Mouse (Mus musculus): ENCODE data around the gene Ppp3r1.

Ppp3r1 gene

GRCm38 (mm10) chr11:17158858-17159737 lies at the start of gene Ppp3r1:
Gene Ppp3r1 (plus strand): TSS chr11:17159263.
- peak; percentile 92 for DNase-seq (ENCODE audit: low spot score)

GRCm38 (mm10) chr11:17112419-17113090 lies 46.5 kb upstream of the Ppp3r1 start:
- no peak for DNase-seq (ENCODE audit: low spot score)

GRCm38 (mm10) chr11:17126418-17126817 lies 32.6 kb upstream of the Ppp3r1 start:
- DNase-seq (ENCODE audit: low spot score) = no peak

DNA sequence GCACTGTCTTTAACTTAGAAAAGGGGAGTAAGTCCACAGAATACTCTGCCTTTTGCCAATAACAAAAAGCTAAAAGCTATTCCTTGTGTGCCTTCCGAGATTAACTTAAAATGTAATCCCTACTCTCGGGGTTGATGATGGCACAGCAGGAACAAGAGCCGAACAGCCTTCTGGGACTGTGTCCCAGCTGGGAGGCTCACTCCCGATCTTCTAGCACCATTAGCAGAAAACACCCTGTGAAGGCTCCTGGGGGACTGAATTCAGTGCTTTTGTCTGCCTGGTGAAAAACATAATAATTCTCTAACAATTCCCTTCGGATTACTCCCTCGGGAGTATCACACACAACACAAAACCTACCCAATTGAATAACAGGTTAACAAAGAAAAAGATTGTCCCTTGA lies 23.4 kb upstream of the Ppp3r1 start:
- DNase-seq (ENCODE audit: low spot score) = no peak

GRCm38 (mm10) chr11:17138306-17139033 lies 20.6 kb upstream of the Ppp3r1 start:
- no peak for DNase-seq (ENCODE audit: low spot score)

- DNase-seq (ENCODE audit: low spot score) = peak; percentile 27
These were observed 727 bp downstream of the Ppp3r1 start for GRCm38 (mm10) chr11:17159738-17160241.

- peak; percentile 20 for DNase-seq (ENCODE audit: low spot score)
These were observed 1.2 kb downstream of the Ppp3r1 start for GRCm38 (mm10) chr11:17160242-17160641.

- DNase-seq (ENCODE audit: low spot score) = no peak
These were observed 4.9 kb downstream of the Ppp3r1 start for GRCm38 (mm10) chr11:17163956-17164355.

GRCm38 (mm10) chr11:17166627-17167026 lies 7.6 kb downstream of the Ppp3r1 start:
- DNase-seq (ENCODE audit: low spot score) = no peak

DNA sequence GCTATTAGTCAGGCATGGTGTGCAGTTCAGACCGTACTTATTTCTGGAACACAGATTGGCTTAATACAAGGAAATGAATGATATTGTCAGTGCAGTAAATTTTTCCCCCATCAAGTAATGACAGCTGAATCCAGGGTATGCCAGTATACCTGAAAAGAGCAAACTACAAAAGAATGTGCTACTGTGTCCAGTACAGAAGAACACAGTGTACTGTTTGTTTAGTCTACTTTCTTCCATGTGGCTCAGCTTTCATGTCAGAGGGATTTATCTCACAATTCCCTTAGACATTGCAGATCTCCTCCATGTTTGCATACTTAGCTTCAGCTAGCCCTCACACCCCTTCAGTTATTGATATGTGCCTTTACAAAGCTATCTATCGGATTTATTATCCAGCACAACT lies 10.2 kb downstream of the Ppp3r1 start:
- DNase-seq (ENCODE audit: low spot score) = no peak

- no peak for DNase-seq (ENCODE audit: low spot score)
These were observed 12.1 kb downstream of the Ppp3r1 start for GRCm38 (mm10) chr11:17170938-17171729.

- no peak for DNase-seq (ENCODE audit: low spot score)
These were observed 13.2 kb downstream of the Ppp3r1 start for GRCm38 (mm10) chr11:17172300-17172699.

DNA sequence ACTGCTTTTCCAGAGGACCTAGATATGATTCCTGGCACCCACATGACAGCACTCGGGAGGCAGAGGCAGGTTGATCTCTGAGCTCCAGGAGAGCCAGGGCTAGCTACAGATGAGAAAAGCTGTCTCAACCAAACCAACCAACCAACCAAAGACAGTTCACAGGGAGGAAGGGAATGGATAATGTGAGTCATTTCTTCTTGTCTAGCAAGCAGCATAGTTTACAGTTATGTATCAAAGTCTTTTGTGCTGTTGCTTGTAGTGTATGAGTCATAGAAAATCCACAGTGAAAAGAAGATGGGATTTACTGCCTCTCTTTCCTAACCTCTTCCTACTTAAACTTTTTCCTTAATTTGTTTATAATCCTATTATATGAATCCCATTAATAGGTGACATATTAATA lies 17.6 kb downstream of the Ppp3r1 start:
- DNase-seq (ENCODE audit: low spot score) = no peak

DNA sequence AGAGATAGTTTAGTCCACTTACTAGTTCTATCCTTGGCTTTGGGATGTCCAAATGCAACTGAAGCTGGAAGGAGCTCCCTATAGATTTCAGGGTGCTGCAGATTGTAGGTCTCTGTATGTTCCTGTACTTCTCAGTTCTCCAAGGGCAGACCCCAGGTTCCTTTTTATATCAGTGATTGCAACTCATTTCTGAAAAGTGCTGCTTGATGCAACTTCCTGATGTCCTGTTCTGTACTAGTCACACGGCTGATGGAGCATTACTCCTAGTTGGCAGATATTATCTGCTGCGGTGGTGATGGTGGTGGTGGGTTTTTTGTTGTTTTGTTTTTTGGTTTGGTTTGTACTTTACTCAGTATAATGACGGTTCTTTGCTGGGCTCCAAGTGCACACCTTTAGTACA lies 21.7 kb downstream of the Ppp3r1 start:
- no peak for DNase-seq (ENCODE audit: low spot score)

GRCm38 (mm10) chr11:17181807-17182206 lies 22.7 kb downstream of the Ppp3r1 start, which contains the start of gene Wdr92:
Gene Wdr92 (plus strand): TSS chr11:17182107.
- no peak for DNase-seq (ENCODE audit: low spot score)

DNA sequence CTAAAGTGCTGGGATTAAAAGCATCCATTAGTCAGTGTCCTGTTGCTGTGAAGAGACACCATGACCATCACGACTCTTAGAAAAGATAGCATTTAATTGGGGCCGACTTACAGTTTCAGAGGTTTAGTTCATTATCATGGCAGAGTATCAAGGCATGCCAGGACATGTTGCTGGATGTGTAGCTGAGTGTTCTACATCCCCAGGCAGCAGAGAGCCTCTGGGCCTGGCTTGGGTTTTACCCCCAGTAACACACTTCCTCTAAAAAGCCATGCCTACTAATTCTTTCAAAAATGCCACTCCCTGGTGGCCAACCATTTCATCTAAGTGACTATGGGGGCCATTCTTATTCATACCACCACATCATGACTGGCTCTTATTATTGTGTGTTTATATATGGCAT lies 24.1 kb downstream of the Ppp3r1 start:
- DNase-seq (ENCODE audit: low spot score) = no peak

GRCm38 (mm10) chr11:17187649-17188048 lies 28.6 kb downstream of the Ppp3r1 start:
- DNase-seq (ENCODE audit: low spot score) = no peak

GRCm38 (mm10) chr11:17188786-17189185 lies 29.7 kb downstream of the Ppp3r1 start:
- DNase-seq (ENCODE audit: low spot score) = no peak

GRCm38 (mm10) chr11:17192151-17192844 lies 33.2 kb downstream of the Ppp3r1 start:
- no peak for DNase-seq (ENCODE audit: low spot score)

- no peak for DNase-seq (ENCODE audit: low spot score)
These were observed 40.1 kb downstream of the Ppp3r1 start for GRCm38 (mm10) chr11:17199170-17199569.

All from spleen, adult 12 weeks (tissue).